Mouse (Mus musculus): ENCODE measurements around the gene Vsig2.

Gene Vsig2

DNA sequence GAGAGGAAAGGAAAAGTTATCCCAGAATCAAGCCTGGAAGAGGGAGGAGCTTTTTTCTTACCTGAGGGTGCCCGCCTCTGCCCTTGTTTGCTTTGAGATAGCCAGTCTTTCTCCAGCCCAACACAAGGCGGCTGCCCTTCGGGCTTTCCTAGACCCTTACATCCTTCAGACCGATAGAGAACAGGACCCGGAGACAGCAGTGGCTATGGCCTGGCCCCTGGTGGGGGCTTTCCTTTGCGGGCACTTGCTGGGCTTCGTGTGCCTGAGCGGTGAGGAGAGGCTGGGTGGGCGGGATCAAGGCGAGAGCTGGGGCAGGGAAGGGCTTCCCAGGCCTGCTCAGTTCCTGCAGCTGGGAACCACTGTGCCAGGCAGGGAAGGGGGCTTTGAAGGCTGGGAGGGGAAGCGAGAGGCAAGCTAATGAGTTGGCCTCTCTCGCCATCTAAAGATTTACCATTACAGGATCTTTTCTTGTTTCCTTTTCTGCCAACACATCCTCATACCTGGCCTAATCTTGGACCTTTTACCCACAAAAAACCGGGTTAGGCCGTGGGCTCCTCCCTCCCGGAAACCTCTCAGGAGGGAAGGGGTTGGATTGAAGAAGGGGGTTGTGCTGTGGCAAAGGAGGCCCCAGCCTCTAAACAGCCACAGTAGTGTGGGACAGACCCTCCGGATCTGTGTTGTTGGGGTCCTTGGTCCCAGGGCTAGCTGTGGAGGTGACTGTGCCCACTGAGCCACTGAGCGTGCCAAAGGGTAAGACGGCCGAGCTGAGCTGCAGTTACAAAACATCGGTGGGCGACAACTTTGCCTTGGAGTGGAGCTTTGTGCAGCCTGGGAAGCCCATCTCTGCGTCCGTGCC lies at the start of gene Vsig2:
Vsig2 (plus strand) TSS at position 86 of the 856 bp plus-strand sequence.
- DNase-seq: no peak

DNA sequence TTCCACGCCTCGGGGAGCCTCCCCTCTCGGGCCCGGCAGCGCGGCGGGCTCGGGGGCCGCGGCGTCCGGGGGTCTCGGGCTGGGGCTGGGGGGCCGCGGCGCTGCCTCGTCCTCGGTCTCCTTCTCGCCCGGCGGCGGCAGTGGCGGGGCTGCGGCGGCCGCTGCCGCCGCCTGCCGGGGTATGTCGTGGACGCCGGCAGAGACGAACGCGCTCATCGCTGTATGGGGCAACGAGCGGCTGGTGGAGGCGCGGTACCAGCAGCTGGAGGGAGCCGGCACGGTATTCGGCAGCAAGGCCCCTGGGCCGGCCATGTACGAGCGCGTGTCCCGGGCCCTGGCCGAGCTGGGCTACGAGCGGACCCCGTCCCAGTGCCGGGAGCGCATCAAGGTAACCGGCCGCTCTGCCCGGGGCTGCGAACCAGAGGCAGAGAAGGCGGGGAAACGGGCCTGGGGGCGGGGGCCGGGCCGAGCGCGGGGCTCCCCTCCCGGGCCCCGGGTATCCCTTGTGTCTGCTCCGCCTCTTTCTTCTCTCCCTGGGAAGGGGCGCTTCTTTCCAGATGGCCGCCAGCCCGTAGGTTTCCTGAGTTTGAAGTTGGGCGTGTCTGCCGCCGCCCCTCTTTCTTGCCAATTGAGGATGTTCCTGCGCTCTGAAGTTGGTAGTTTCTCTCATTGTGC lies 49.5 kb upstream of the Vsig2 start:
- DNase-seq: peak; percentile 24 to 33

DNA sequence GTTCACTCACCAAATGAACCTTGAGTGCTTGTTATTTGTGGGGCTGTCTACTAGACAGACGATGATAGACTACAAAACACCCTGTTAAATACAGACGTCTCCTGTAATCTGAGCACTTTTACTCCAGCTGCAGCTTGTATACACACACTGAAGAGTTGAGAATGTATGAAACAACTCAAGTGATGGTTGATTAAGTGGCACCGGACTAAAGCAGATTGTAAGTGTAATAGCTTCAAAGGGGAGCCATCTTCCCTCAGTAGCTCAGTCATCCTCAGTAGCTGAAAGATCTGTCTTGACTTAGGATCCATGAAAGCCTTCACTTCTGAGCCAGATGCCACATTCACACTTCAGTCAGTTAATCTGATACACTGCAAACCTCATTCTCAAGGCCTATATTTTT lies 43.3 kb upstream of the Vsig2 start:
- DNase-seq: no peak

DNA sequence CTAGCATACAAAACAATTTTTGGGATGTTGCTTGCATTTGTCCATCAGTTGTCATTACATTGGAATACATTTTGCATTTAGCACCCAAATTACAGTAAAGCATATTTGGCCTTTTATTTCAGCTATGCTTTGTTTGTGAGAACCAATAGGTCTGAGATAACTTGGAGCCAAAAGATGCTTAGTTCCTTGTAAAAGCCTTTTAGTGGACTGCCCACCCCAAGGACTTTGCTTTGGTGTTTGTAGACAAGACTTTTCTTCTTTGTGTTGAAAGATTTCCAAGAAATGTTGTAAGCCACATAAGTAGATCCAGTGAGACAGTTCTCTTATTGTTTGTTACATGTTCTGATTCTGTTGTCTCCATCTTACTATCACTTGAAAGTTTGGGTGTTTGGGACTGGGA lies 42.7 kb upstream of the Vsig2 start:
- DNase-seq: no peak

DNA sequence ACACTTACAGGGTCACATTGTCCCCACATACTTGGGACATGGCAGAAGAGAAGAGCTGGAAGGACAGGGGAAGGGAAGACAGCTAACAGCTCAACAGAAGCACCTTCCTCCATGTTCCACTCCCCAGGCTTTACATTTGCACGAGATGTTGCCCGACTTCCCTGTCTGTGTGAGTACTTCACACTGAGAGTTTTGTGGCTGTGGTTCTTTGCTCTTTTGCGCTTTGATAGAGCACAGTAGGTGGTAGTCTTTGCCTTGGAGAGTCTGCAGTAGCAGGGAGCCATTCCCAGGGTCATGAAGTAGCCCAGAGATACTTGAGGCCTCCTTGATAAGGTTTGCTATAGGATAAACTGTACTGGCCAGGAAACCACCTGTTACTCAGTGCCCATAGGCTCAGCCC lies 38.9 kb upstream of the Vsig2 start:
- DNase-seq: no peak

DNA sequence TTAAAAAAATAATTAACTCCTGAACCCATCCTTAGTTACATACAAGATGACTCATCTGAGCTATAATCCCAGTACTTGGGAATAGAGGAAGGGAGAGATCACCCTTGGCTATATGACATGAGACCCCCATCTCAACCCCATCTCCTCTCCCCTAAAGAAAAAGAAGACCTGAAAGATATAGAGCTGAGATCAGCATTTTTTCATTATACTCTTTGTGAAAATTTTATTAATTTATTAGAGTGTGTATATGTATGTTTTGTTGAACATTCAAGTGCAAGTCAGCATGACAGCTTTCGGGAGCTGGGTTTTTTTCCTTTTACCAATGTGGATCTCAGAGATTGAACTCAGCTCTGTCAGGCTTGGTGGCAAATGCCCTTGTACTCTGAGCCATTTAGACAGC lies 37.9 kb upstream of the Vsig2 start:
- DNase-seq: no peak

DNA sequence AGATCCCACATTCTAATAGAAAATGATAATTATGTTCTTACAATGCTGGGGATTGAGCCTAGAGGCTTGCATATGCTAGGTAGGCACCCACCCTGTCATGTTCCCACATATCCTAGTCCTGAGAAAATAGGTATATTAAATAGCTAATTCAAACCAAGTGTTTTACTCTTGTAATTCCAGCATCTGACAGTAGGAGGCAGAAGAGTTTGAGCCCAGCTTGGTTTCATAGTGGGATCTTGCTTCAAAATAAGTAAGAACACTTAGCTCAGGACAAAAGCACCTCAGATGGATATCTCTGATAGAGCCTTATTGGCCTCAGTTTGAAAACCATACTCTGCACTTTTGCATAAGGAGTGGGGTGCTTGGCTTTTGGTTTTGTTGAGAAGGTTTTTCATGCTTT lies 34.7 kb upstream of the Vsig2 start:
- no peak for DNase-seq

DNA sequence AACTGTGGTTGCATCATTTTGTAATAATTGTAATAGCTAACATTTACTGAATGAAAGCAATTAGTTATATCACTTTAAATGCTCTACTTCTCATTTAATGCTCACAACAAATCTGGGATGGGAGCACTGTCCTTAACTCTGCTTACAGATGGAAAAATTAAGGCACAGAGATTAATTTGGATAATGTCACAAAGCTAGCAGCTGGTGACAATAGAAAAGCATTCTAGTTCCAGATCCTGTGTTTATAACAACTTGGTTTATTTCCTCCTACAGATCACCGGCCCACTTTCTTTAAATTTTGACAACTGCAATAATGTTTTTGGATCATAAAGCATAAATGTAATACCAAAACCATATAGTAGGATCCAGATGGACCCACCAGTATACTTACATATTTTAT lies 33.0 kb upstream of the Vsig2 start:
- no peak for DNase-seq

DNA sequence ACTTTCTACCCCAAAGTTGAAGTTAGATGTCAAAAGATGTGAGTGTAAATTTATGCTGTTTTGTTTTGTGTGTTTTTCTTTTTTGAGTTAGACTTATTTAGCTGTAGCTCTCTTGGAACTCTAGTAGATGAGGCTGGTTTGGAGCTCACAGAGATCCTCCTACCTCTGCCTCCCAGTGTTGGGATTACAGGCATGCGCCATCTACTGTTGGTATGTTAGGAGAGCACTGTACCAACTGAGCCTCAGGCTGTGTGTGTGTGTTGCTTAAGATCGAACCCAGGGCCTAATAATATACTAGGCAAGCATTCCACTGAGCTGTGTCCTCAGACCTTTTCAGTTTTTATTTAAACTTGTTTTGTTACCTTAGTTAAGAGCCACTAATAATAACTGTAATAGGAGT lies 27.0 kb upstream of the Vsig2 start:
- DNase-seq: no peak

DNA sequence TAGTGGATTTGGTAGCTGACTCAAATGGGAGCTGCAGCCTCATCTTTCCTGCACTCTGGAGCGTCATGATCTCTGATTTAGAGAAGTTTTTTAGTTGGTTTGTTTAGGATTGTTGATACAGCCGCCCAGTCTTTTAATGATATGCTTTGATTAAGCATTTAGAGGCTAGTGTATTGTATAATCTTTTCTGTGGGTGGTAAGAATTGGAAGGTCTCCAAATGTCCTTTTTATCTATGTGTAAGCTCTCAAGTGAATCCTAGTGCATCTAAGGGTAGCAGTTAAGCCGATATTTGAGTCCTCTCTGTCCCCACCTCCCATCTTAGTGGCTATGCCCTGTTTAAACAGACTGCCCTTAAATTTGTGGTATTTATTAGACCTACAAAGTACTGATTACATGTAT lies 24.6 kb upstream of the Vsig2 start:
- no peak for DNase-seq

DNA sequence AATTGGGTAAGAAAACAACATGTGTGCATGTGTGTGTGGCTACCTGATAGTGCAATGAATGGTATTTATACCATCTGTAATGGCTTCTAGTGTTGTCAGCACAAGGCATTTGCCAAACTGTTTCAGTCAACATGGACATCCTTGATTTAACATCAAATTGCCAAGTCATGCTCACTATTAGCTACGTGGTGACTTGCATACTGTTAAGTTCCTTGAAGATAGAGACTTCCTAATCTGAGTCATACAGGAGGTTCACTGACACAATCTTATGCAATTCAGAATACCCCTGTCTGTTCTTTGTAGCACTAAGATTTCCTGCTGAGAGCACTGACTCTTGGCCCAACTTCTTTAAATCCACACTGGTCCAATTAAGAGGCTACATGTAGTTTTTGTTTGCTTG lies 21.6 kb upstream of the Vsig2 start:
- no peak for DNase-seq

DNA sequence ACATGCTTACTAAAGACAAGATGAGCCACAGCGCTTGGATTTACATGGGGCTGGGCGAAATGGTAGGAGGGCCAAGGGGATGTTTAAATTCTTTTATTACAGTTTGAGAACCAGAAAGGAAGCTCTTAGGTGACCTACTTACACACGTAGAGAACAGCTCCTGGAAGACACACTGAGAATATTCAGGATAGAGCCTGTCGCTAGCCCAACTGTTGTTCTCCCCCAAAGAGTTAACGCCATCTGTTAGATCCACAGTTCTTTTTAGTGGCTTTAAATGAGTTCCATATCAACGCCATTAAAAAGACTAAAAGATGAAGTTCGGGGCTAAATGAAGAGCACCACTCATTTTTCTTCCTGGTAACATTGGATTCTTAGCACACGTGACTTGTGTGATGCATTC lies 20.1 kb upstream of the Vsig2 start:
- peak in 1 of 2 experiments; percentile 34 for DNase-seq

DNA sequence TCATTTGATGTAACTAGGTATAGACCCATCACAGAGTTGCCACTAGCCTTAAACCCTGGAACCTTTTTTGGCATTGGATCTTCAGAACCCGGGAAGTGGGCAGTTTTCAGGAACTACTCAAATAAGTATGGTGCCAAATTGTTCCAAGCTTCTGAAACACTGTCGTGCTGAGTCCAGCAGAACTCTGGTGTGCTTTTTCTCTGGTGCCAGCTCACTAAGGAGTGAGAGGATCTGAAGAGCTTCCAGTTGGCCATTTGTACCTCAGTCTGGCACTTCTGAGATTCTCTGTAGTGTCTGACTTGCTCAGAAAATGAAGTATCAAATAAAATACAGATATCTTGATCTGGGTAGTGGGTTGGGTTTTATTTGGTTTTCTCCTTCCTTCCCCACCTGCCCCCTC lies 19.1 kb upstream of the Vsig2 start:
- DNase-seq: no peak

DNA sequence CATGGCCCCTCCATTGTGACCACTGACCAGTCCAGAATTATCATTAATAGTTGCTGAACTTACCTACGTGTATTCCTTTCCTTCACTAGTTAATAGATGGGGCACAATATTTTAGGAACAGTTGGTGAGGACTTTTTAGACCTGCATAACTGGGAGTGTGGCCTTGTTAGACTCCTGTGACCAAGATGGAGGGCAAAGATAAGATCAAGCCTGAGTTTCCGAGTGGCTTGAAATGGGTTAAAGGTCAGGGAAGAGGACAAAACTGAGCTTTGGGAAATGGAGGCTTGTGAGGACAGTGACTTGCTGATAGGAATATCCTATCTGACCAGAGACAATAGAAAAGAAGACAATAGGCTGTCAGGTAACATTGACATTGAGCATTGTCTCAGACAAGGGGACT lies 13.6 kb upstream of the Vsig2 start:
- DNase-seq: no peak

DNA sequence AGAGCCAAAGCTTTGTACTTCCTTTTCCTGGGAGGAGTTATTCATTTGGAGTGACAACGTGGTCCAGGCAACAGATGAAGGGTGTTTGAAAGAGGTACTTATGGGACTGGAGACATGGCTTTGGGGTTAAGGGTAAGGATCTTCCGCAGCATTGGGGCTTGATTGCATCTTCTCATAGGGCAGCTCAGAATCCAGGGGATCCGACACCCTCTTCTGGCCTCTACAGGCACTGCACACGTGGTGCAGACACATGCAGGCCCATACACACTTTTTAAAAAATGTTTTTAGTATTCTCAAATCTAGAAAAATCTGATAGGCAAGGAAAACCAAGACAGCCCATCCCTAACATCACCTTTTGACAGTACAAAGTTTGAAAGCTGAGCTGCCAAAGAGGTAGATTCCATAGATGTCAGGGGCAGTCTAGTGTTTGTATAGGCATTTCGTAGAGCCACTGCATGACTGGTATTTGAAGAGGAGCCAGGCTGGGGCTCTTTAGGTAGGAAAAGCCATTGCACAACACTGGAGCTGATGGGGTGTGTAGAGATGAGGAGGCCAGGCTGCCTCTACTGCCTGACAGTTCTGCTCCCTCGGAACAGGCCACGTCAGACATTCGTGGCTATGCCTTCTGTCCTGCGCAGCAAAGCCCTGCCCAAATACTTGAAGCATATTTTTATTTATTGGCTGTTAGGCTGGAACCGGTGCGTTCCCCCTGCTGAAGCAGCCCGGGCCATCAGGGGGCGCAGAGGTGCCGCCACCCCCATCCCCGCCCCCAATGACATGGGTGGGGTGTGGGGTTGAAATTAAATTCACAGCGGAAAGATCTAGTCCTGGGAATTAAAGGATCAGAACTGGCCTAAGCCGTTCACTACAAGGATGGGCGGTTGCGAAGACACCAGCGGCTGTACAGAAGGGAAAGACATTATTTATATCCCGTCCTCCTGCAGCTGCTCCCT lies 12.3 kb upstream of the Vsig2 start:
- DNase-seq: no peak

DNA sequence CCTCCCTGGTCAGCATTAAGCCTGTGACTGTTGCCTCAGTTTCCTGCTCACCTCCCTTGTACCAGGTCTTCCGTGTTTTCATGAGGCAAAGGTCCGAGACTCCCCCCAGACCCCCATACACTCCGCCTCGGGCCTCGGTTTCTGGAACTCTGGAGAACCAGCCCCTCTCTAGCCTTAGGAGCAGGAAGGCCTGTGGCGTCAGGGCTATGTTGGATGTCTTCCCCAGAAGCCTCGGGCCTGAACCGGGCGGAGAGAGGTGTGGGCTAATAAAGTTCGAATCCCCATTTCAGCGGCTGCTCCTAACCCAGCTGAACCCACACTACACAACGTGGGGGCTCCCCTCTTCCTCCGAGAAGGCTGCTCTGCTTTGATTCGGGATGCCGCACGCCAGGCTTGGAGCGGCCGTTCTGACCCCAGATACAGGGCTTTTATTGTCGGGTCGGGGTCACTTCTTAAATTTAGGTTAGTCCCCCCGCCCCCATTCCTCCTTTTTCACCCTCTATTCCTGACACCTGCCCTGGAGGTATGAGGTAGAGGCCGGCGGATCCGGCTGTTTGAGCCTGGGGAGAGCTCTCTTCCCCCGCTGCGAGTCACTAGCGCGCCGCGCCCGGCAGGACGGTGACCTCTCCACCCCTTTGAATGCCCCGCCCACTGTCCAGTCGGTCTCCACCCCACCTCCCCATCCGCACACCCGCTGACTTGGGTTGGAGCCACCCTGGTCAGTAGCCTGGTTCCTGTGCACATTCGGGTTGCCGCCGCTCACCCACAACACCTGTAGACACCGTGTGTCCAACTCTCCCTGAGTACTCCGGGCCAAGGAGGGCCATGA lies 11.4 kb upstream of the Vsig2 start, which contains the start of gene Esam:
Esam (plus strand) TSS at position 683 of the 829 bp plus-strand sequence.
- DNase-seq: peak in 1 of 2 experiments; percentile 23

DNA sequence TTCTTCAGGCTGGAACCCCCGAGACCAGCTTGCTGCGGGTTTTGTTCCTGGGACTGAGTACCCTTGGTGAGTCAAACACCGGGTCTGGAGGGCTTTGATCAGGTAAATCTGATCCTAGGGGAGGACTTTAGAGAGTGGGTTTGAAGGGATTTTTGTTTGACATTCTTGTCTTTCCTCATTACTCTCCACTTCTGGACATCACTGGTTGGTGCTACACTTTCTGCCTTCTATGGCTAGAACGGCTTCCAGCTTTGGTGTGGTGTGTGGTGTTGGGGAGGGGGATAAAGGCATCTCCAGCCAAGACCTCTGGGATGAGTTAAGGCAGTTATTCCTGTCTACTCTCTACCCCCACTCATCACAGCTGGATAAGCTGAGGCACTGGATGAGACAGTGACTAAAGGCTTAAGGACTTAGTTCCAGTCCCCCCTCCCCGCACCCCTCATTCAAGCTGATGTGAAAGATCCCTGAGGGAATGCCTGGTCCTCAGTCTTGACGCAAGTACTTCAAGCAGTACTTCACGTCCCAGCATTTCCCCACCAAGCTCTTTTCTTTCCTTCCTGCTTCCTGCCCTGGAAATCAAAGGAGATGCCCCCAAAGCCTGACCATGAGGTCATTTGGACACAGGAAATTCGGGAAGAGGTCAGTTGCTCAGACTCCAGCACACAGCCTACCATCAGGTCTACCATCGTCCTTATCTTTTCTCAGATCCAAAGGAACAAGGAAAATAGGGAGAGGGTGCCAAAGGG lies 10.7 kb upstream of the Vsig2 start:
- no peak for DNase-seq

DNA sequence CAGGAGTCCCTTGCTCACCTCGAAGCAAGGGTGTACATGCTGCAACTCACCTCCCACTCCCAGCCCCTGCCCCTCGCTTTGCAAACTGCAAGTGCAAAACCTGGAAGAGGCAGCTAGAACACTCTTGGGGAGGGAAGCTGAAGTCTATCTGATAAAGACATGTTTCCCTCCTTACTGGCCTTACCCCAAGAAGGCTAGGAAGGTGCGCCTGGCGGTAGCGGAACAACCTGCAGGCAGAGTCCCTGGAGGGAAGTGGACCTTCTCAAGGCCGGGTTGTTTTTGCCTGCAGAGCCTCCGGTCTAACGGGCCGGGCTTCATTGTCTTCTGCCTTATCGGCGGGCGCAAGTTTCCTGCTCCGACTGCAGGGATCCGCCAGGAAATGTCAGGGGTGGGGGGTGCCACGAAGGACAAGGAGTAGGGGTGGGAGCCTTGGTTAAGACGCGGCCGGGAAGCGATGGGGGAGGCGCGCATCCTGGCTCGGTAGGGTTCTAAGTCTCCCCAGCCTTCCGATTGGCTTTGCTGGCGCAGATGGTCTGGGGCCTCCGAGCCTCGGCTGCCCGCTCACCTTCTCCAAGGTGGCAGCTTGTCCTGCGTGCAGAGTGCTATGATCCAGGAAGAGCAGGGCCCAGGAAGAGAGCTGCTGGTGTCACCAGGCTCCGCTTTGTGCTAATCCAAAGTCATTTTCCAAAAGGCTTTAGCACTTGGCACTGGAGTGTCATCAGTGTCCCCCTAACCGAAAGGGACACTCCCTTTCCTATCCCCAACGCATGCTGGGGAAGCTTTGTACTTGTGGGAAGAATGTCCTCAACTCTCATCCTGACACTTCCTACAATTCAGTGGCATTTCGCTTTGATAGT lies 8.8 kb upstream of the Vsig2 start:
- peak; percentile 45 to 52 for DNase-seq

DNA sequence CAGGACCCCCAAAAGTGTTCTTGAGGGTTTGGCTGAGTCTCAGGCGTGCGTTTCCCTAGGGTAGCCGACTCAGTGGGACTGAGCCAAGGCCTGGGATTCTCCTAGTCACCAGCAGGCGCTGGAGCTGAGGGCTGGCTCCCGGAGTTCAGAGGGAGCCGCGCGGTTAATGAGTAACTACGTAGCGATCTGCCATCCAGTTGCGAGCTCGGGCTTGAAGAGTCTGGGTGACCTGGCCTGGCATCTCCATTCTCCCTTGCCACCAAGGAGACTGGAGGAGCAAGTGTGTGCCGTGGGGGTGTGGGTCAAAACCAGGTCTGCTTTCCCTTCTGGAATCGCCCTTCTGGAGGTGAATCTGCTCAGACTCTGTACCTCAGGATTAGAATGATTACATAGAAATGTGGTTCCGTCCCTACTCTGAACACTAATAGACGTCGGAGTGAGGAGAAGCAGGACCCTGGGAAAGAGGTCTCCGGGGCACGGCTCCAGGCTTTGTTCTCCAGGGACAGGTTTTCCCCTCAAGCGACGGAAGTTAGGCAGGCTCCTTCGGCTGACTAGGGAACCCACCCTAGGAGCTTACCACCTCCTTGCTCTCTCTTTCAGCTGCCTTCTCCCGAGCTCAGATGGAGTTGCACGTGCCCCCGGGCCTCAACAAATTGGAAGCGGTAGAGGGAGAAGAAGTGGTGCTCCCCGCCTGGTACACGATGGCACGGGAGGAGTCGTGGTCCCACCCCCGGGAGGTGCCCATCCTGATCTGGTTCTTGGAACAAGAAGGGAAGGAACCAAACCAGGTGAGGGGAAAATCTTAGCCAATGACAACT lies 8.0 kb upstream of the Vsig2 start:
- DNase-seq: peak in 1 of 2 experiments; percentile 47

DNA sequence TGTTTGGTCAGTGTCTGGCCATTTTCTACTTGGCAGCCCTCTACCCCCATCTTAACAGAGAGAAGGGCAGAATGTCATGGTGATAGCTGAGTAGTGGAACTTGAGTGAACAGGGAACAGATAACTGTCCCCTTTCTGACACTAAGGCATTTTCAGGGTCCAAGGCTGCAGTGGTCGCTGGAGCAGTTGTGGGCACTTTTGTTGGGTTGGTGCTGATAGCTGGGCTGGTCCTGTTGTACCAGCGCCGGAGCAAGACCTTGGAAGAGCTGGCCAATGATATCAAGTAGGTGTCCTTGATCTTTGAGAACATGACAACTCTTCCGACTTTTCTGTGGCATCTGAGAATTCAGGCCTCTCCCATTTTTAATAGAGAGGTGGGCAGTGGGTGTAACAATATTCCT lies 2.2 kb upstream of the Vsig2 start:
- no peak for DNase-seq

Data from cerebellum, postnatal 36 days (tissue).